Mouse (Mus musculus): ENCODE measurements at regions not wholly inside any gene's neighbourhood (a gene's known extent, or its start where the extent isn't known, plus 50 kb on each side); places are given as distances from the start of the nearest gene placed in this dataset.
"Not testable (repeated sequence)": the region's sequence is repeated elsewhere in the genome, so short reads cannot be mapped to it uniquely, and the experiment has no call there.

GRCm38 (mm10) chrX:103532620-103533199 is 97.7 kb upstream of the Zcchc13 start:
- peak overlapping the region; percentile 23; the same call in 1 of the 2 replicates for H3K4me2 ChIP-seq (ENCODE audit: low read depth, low read length)
- H3K27ac ChIP-seq (replicated peaks; ENCODE audit: low read depth, low read length), result peak overlapping the region; percentile 30; the same call in 1 of the 2 replicates
- not testable (repeated sequence) for H3K9ac ChIP-seq (ENCODE audit: low read depth, low read length); H3K4me1 ChIP-seq (ENCODE audit: control insufficient read depth, insufficient read depth, low read length); H3K36me3 ChIP-seq (ENCODE audit: control insufficient read depth, insufficient read depth, low read length); H3K4me3 ChIP-seq (ENCODE audit: low read depth, low read length); H3K27me3 ChIP-seq (replicated peaks; ENCODE audit: control insufficient read depth, insufficient read depth, low read length); H3K9me3 ChIP-seq (ENCODE audit: control insufficient read depth, low read length)
- 20% methylated on average over 1 of the region's 2 CpGs for WGBS
- peak; percentile 87 for ATAC-seq (ENCODE audit: low read depth)
- DNase-seq (ENCODE audit: low spot score), result peak; percentile 47

GRCm38 (mm10) chrX:103533306-103533705 is 97.1 kb upstream of the Zcchc13 start:
- Histone ChIP-seq H3K27me3 (replicated peaks; ENCODE audit: control insufficient read depth, insufficient read depth, low read length) (no peaks in the 10 kb centered on the region), H3K4me2 (ENCODE audit: low read depth, low read length) (peak overlapping the region; percentile 23), H3K27ac (replicated peaks; ENCODE audit: low read depth, low read length) (peak overlapping the region; percentile 30), H3K36me3 (ENCODE audit: control insufficient read depth, insufficient read depth, low read length) (no peaks in the 10 kb centered on the region), H3K4me1 (ENCODE audit: control insufficient read depth, insufficient read depth, low read length) (no peaks in the 10 kb centered on the region; the same call in 1 of the 2 replicates), H3K9me3 (ENCODE audit: control insufficient read depth, low read length) (no peaks in the 10 kb centered on the region), H3K9ac (ENCODE audit: low read depth, low read length) (0 out of 2 replicates have a peak overlapping the region, but pooled peaks have one; percentile 14), H3K4me3 (ENCODE audit: low read depth, low read length) (no peak overlapping the region)
- peak; percentile 81 for ATAC-seq (ENCODE audit: low read depth)
- WGBS, result 7% methylated on average over 11 of the region's 11 CpGs
- DNase-seq (ENCODE audit: low spot score), result peak; percentile 89

- 13% methylated on average over 1 of the region's 1 CpGs for WGBS
- no peak overlapping the region for H3K4me2 ChIP-seq (ENCODE audit: low read depth, low read length)
- no peak overlapping the region for H3K9ac ChIP-seq (ENCODE audit: low read depth, low read length)
- H3K27ac ChIP-seq (replicated peaks; ENCODE audit: low read depth, low read length), result peak overlapping the region; percentile 30; the same call in 1 of the 2 replicates
- H3K36me3 ChIP-seq (ENCODE audit: control insufficient read depth, insufficient read depth, low read length), result no peaks in the 10 kb centered on the region
- no peak overlapping the region for H3K4me3 ChIP-seq (ENCODE audit: low read depth, low read length)
- no peak for DNase-seq (ENCODE audit: low spot score)
- H3K27me3 ChIP-seq (replicated peaks; ENCODE audit: control insufficient read depth, insufficient read depth, low read length), result no peaks in the 10 kb centered on the region
- no peak for ATAC-seq (ENCODE audit: low read depth)
- no peaks in the 10 kb centered on the region for H3K9me3 ChIP-seq (ENCODE audit: control insufficient read depth, low read length)
- H3K4me1 ChIP-seq (ENCODE audit: control insufficient read depth, insufficient read depth, low read length), result no peaks in the 10 kb centered on the region; the same call in 1 of the 2 replicates
Measured at GRCm38 (mm10) chrX:103533831-103534230, 96.6 kb upstream of the Zcchc13 start.

- 85% methylated on average over 5 of the region's 5 CpGs for WGBS
Measured at GRCm38 (mm10) chrX:103546490-103547202, 83.7 kb upstream of the Zcchc13 start.

GRCm38 (mm10) chrX:103551304-103551703 is 79.1 kb upstream of the Zcchc13 start:
- H3K27ac ChIP-seq (replicated peaks; ENCODE audit: low read depth, low read length), result peak overlapping the region; percentile 39; the same call in 1 of the 2 replicates
- no peak for ATAC-seq (ENCODE audit: low read depth)
- H3K36me3 ChIP-seq (ENCODE audit: control insufficient read depth, insufficient read depth, low read length), result no peaks in the 10 kb centered on the region

More at GRCm38 (mm10) chrX:103546490-103547202, 83.7 kb upstream of the Zcchc13 start:
- DNase-seq (ENCODE audit: low spot score) (no peak), ATAC-seq (ENCODE audit: low read depth) (no peak)
- Histone ChIP-seq H3K36me3 (ENCODE audit: control insufficient read depth, insufficient read depth, low read length) (no peaks in the 10 kb centered on the region), H3K9ac (ENCODE audit: low read depth, low read length) (no peak overlapping the region), H3K4me2 (ENCODE audit: low read depth, low read length) (no peak overlapping the region), H3K27me3 (replicated peaks; ENCODE audit: control insufficient read depth, insufficient read depth, low read length) (no peaks in the 10 kb centered on the region), H3K9me3 (ENCODE audit: control insufficient read depth, low read length) (no peaks in the 10 kb centered on the region), H3K4me3 (ENCODE audit: low read depth, low read length) (no peak overlapping the region), H3K27ac (replicated peaks; ENCODE audit: low read depth, low read length) (no peak overlapping the region), H3K4me1 (ENCODE audit: control insufficient read depth, insufficient read depth, low read length) (0 out of 2 replicates have a peak, but pooled peaks cover 4% of the 10 kb centered on the region)

GRCm38 (mm10) chrX:103553196-103553595 is 77.2 kb upstream of the Zcchc13 start:
- Histone ChIP-seq H3K9me3 (ENCODE audit: control insufficient read depth, low read length) (no peaks in the 10 kb centered on the region), H3K27ac (replicated peaks; ENCODE audit: low read depth, low read length) (no peak overlapping the region), H3K36me3 (ENCODE audit: control insufficient read depth, insufficient read depth, low read length) (no peaks in the 10 kb centered on the region), H3K4me2 (ENCODE audit: low read depth, low read length) (no peak overlapping the region), H3K4me3 (ENCODE audit: low read depth, low read length) (no peak overlapping the region), H3K27me3 (replicated peaks; ENCODE audit: control insufficient read depth, insufficient read depth, low read length) (no peaks in the 10 kb centered on the region), H3K4me1 (ENCODE audit: control insufficient read depth, insufficient read depth, low read length) (0 out of 2 replicates have a peak, but pooled peaks cover 4% of the 10 kb centered on the region), H3K9ac (ENCODE audit: low read depth, low read length) (no peak overlapping the region)
- no peak for DNase-seq (ENCODE audit: low spot score)
- no peak for ATAC-seq (ENCODE audit: low read depth)
- 98% methylated on average over 3 of the region's 3 CpGs for WGBS

More at GRCm38 (mm10) chrX:103551304-103551703, 79.1 kb upstream of the Zcchc13 start:
- Histone ChIP-seq H3K4me3 (ENCODE audit: low read depth, low read length) (no peak overlapping the region), H3K9me3 (ENCODE audit: control insufficient read depth, low read length) (no peaks in the 10 kb centered on the region), H3K9ac (ENCODE audit: low read depth, low read length) (no peak overlapping the region), H3K27me3 (replicated peaks; ENCODE audit: control insufficient read depth, insufficient read depth, low read length) (no peaks in the 10 kb centered on the region), H3K4me1 (ENCODE audit: control insufficient read depth, insufficient read depth, low read length) (0 out of 2 replicates have a peak, but pooled peaks cover 4% of the 10 kb centered on the region), H3K4me2 (ENCODE audit: low read depth, low read length) (no peak overlapping the region)
- peak; percentile 38 for DNase-seq (ENCODE audit: low spot score)
- 75% methylated on average over 14 of the region's 14 CpGs for WGBS

- Histone ChIP-seq H3K4me1 (ENCODE audit: control insufficient read depth, insufficient read depth, low read length) (0 out of 2 replicates have a peak, but pooled peaks cover 4% of the 10 kb centered on the region), H3K9ac (ENCODE audit: low read depth, low read length) (no peak overlapping the region), H3K27me3 (replicated peaks; ENCODE audit: control insufficient read depth, insufficient read depth, low read length) (no peaks in the 10 kb centered on the region), H3K4me2 (ENCODE audit: low read depth, low read length) (no peak overlapping the region), H3K4me3 (ENCODE audit: low read depth, low read length) (no peak overlapping the region), H3K9me3 (ENCODE audit: control insufficient read depth, low read length) (no peaks in the 10 kb centered on the region), H3K27ac (replicated peaks; ENCODE audit: low read depth, low read length) (no peak overlapping the region), H3K36me3 (ENCODE audit: control insufficient read depth, insufficient read depth, low read length) (no peaks in the 10 kb centered on the region)
- no peak for ATAC-seq (ENCODE audit: low read depth)
- 93% methylated on average over 3 of the region's 3 CpGs for WGBS
- no peak for DNase-seq (ENCODE audit: low spot score)
Measured at GRCm38 (mm10) chrX:103553605-103554004, 76.8 kb upstream of the Zcchc13 start.

GRCm38 (mm10) chrX:103555041-103555986 is 75.1 kb upstream of the Zcchc13 start:
- H3K27ac ChIP-seq (replicated peaks; ENCODE audit: low read depth, low read length); H3K9ac ChIP-seq (ENCODE audit: low read depth, low read length); H3K27me3 ChIP-seq (replicated peaks; ENCODE audit: control insufficient read depth, insufficient read depth, low read length); H3K4me3 ChIP-seq (ENCODE audit: low read depth, low read length); H3K9me3 ChIP-seq (ENCODE audit: control insufficient read depth, low read length); H3K36me3 ChIP-seq (ENCODE audit: control insufficient read depth, insufficient read depth, low read length); H3K4me1 ChIP-seq (ENCODE audit: control insufficient read depth, insufficient read depth, low read length); H3K4me2 ChIP-seq (ENCODE audit: low read depth, low read length): not testable (repeated sequence)
- 28% methylated on average over 4 of the region's 5 CpGs for WGBS
- ATAC-seq (ENCODE audit: low read depth) (peak; percentile 94), DNase-seq (ENCODE audit: low spot score) (peak; percentile 50)
